Mouse (Mus musculus): ENCODE data around the gene Asic2. TPM values are rescaled to one million over a fixed set of nuclear protein-coding genes. Genes with fewer than 3 reads are reported as not detected.

Gene Asic2
- total RNA-seq, 2 experiments from 2014 or later, result 52.8 to 57.6 TPM

DNA sequence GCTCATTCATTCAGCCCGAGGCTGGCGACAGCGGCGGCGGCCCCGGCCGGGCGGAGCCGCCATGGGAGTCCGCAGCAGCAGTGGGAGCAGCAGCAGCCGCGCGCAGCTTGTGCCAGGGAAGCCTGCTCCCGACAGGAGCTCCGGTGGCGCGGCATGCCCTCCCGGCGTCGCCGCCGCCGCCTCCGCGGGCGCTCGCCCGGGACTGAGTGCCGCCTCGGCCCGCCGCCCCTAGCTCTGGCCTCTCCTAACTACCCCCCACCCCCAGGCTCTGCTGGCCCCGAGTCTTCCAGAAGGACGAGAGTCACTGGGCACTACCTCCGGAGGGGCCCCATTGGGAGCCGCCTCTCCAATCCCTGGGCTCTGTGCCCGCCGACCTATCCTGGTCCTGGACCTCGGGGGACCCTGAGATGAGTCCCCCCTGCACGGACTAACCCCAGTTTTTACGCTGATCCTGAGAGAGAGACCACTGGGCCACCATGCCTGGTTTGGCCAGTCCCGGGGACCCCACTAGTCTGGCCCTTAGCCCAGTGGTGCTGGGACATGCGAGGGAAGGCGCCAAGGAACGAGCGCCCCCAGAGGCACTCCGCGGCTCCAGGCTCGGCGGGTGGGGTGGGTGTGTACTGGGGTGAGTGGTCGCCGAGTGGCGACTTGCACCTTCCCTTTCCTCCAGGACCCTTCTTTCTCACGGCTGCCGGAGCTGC lies 815.6 kb downstream of the Asic2 start:
- DNase-seq, result peak; percentile 78
- intact Hi-C loops (cut with DNase I), result loop anchor here (5.0 to 10.0 kb wide), 3 partner anchors 250 to 442 kb away; no protein-coding TSS in a partner anchor

DNA sequence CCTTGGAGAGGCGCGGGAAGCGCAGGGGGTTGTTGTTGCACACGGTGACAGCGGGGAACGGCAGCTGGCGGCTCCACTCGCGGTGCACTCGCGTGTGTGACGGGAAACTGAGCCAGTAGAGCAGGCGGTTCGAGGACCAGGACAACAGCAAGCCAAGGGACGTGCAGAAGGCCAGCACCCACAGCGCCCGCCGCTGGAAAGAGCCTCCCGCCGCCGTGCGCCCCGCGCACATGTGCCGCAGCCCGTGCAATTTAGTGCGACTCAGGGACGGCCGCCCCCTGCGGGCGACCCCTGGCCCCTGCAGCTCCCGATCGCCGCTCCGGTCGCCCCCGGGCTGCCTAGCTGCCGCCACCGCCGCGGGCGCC lies 816.3 kb downstream of the Asic2 start:
- DNase-seq, result peak; percentile 62
- intact Hi-C loops (cut with DNase I), result loop anchor here (5.0 to 10.0 kb wide), 3 partner anchors 250 to 443 kb away; no protein-coding TSS in a partner anchor

DNA sequence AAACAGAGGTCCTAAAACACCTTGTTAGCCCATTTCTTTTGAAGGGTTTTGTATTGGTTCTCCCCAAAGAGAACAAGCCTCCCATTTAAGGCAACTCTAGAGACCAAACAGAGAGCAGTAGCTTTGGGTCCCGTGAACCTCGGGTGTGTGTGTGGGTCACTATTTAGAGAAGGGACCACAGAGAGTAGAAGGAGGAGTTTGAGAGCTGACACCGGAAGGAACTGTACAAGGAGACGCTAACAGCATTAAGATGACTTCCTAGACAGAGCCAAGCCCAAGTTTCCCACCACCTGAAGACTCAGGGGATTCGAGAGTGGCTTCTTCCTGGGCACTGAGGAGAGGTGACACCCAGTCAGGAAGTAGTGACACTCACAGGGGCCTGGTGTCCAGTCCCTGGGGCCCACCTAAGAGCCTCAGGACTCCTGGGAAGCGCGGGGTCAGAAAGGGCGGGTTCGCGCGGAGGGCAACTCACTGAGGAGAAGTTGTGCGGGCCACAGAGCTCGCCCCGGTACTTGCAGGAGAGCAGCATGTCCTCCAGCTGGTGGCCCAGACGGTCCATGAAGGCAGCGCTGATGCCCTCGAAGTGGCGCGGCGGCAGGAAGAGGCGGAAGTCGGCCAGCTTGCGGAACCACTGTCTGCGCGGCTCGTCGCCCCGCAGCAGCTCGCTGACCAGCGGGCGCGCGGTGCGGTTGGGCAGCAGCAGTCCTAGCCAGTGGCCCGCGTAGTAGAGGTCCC lies 816.8 kb downstream of the Asic2 start:
- no peak for DNase-seq
- intact Hi-C loops (cut with DNase I), result loop anchor here (5.0 to 10.0 kb wide), 3 partner anchors 249 to 443 kb away; no protein-coding TSS in a partner anchor

DNA sequence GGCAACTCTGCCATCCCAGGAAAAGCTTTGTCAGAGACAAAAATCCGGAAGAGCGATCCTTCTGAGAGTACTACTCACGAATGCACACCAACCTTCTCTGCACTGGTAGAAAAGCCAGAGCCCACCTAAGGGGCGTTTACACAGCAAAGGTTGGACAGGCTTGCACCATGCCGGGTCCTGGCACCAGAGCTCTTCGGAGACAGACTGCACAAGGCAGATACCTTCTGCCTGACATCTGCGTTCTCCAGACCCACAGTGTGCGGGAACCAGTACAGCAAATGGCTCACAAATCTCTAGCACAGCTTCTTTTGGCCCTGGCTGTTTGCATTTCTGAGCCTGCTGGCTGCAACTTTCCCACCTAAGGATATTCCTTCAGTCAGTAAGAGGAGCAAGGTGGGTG lies 817.6 kb downstream of the Asic2 start:
- intact Hi-C loops (cut with DNase I), result loop anchor here (5.0 to 10.0 kb wide), 3 partner anchors 248 to 444 kb away; no protein-coding TSS in a partner anchor
- DNase-seq, result peak; percentile 83

DNA sequence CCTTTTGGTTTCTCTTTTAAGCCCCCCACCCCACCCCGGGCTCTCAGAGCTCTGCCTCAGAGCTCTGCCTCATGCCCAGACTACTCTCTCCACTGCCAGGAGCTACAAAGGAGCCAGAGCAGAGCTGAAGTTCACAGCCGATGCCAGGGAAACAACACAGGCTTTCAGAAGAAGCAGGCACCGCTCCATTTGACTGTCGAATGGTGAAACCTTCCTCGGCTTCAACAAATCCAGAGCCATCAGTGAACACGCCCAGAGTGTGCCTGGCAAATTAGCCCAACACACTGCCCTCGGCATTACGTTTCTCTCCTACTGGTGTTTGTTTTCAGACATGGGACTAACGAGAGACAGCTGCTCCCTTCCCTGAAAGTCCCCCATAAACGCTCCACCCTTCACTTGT lies 819.8 kb downstream of the Asic2 start:
- intact Hi-C loops (cut with DNase I), result no loop called here
- peak; percentile 58 for DNase-seq

DNA sequence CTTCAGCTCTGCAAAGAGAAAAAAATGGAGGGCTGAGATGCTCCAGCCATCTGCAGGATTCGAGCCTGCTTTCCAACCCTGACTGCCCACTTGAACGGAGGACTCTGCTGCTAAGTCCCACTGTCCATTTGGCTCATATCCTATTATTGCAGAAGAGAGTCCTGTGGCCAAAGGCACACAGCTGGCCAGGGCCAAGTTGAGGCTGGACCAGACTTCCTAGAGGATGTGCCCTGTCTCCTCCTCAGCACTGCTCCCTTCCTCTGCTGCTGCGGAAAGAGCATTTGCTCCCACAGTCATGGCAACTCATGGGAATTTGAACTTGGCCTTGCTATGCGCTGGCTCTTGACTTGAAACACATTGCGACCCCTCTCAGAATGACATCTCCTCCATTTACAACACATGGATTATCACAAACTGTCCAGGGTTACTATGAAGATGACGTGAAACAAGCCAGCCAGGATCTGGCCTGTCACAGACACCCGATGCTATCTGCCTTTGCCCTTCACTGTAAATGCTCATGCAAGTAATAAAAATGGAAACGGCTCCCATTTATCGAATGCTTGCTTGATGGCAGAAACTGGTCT lies 821.6 kb downstream of the Asic2 start:
- intact Hi-C loops (cut with DNase I), result no loop called here
- DNase-seq, result peak; percentile 11

DNA sequence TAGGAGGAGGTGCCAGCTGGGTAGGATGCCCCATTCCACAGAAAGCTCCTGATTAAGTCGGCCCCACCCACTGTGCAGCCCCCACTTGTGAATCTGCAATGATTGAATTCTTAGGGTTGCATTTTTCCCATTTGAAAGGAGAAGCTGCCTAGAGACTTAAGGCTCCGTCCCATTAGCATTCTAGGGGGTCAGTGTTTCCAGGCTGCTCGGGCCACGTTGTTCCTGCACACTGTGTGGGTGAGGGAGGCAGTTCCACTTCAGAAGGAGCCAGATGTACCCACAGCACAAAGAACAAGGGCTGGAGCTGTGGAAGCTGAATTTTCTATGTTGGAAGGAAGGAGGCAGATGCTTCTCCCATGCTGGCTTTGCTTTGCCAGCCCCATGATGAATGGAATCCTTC lies 833.1 kb downstream of the Asic2 start:
- no peak for DNase-seq
- intact Hi-C loops (cut with DNase I), result no loop called here

DNA sequence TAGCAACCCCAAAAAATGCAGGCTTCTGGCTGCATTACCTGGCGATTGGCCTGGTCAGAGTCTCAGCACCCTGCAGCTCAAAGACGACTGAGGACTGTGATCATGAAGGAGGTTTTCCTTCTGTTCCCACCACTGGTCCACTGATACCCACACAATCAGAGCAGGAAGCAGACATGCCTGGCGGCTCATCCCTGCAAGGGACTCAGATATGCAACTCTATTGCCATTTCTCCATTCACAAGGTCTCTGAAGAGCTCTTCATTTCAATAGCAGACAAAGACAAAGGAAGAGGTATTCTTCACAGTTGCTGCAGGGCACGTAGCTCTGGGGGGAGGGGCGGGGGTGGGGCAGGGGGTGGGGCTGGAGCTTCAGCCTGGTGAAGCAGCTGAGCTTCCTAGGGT lies 834.3 kb downstream of the Asic2 start:
- DNase-seq, result no peak
- intact Hi-C loops (cut with DNase I), result no loop called here

DNA sequence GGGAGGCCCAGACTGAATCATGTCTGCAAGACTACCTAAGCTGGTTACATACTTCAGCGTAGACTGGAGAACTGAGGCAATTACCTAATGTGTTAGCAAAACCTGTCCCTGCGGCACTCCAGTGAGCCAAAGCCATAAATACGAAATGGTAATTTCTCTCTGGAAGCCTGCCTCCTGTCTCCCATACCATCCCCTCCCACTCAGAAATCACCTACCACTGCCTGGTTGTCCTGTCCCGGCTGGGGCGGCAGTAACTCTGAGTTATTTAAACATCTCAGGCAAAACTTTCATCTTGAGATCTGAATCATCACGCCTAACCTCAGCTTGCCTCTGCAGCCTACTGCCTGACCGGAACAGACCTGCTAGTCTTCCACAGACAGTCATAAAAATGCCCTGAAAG lies 835.6 kb downstream of the Asic2 start:
- no peak for DNase-seq
- intact Hi-C loops (cut with DNase I), result no loop called here

DNA sequence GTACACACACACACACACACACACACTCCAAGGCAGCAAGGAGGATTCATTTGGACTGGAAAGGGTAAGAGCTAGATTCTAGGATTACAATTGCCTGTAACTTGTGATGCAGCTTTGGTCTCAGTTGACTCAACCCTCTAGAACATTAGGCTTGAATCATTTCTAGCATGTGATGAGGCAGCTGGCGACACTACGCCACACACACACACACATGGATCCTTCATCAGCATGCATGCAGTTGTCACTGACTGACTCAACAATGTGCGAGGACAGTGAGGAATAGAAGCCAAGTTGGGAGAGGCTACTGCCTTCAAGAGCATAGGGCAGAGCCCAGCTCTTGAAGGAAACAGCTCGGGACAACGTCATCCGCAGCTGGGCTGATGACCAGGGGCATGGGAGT lies 843.9 kb downstream of the Asic2 start:
- intact Hi-C loops (cut with DNase I), result no loop called here
- no peak for DNase-seq

DNA sequence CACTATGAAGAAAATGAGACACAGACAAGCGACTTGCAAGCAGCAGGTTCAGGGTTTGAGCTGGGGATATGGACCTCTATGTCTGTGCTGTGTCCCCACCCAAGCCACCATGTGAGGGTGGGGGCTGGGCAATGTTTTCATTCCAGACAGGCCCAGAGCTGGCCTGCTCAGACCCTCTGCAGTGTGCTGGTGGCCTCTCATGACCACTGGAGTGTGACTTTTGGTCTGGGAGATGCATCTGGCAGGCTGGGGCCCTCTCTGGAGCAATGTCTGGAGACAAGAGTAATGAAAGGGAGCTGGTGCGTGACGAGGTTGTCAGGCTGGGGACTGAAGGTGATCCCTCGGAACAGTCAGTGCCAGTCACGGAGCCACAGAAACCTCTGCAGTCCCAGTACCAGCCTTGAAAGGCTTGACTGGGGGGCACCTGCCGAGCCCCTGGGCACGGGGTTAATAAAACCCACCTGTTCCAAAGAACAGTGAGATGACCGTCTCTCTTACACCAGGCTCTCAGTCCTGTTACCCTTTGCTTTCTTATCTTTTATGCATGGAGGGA lies 848.2 kb downstream of the Asic2 start:
- no peak for DNase-seq
- intact Hi-C loops (cut with DNase I), result no loop called here

DNA sequence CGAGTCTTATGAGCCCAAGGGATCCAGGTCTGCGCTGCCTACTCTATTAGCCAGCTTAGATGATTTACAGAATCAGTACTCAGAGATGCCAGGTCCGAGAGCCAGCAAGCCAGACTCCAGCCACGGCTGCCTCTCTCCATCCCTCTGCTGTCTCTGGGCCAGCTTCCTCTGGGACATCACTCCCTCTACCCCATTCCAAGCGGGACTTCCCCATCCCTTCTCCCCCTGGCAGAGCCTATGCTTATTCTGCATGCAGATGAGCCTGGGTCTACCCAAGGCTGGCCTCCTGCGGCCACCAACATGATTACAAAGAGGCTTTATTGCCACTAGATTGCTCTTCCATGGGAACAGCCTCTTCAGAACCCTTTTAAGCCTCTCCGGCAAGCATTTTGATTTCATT lies 850.2 kb downstream of the Asic2 start:
- peak; percentile 53 for DNase-seq
- intact Hi-C loops (cut with DNase I), result no loop called here

DNA sequence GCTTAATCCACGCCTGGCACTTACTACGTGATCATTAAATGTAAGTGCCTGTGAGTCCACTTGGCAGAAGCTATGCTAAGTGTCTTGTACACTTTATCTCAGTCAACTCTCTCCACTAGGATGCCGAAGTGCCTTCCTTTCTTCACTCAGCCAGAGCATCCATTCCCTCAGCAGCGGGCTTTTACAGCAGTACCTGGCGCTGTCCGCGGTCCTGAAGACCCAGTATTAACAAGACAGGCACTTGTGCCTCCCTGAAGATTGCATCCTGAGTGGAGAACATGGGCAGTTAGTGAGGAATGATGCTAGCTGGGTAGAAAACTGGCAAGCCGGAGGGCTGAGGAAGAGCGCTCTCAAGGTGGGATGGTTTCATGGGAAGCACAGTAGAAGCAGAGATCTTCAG lies 852.6 kb downstream of the Asic2 start:
- intact Hi-C loops (cut with DNase I), result no loop called here
- DNase-seq, result peak; percentile 43

DNA sequence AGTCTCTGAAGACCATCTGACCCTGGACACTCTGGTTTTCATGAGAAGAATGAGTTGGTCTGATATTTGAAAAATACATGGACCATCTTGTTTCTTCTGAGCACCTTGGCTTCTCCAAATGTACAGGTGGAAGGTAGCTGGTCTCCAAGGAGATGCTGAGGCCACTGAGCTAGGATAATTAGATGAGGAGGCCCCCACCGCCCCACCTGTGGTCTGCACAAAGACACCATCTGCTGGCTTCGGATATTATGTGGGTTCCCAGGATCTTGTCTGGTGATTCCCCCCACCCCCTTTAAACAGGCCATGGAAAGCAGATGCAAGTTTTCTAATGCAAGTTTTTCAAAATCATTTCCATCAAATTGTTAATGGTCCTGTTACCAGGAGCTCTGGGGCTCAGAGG lies 856.6 kb downstream of the Asic2 start:
- peak; percentile 17 for DNase-seq
- intact Hi-C loops (cut with DNase I), result no loop called here

DNA sequence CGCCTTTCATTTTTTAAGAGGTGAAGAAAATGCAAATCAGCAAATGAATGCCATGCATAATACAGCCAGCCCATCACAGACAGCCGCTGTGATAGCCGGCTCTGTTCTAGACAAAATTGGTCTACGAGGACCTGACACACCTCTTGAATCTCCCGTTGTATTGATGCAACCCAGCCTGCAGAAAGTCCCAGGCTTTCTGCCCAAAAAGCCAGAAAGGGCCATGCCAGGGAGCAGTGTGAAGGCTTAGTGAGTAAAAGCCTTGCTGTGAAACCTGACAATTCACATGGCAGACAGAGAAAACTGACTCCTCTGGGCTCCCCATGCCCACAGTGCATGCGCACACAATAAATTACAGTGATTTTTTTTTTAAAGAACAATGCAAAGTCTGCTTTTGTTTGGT lies 858.2 kb downstream of the Asic2 start:
- intact Hi-C loops (cut with DNase I), result no loop called here
- no peak for DNase-seq

DNA sequence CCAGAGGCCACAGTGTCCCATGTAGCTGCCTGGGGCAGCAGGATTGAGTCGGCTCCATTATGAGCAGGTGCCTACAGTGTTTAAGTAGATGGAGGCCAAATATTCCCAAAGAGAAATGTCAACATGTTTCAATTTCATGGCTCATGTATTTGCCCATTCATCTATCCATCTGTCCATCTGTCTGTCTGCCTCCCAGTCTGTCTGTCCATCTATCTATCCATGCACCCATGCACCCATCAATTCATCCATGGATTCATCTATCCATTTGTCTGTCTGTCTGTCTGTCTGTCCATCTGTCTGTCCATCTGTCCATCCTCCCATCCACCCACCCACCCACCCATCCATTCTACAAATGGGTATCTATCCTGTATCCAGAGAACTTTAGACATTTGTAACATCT lies 861.3 kb downstream of the Asic2 start:
- intact Hi-C loops (cut with DNase I), result no loop called here
- DNase-seq, result no peak

DNA sequence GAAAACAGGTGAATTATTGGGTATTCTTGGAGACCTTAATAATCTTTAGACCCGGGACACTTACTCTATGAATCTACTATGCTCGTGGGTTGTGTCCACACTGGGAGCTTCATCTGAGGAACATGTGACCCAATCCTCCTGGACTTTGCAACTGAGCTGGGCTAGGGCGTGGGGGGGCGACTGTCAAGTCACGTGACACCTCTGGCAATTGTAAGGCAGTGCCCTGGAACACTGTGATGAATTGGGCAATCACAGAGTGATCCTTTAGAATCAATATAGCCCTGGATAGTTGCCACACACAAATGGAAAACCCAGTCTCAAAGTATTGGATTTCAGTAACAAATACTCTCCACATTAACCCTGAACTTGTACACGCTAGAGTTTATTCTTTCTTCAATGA lies 867.4 kb downstream of the Asic2 start:
- no peak for DNase-seq
- intact Hi-C loops (cut with DNase I), result no loop called here

DNA sequence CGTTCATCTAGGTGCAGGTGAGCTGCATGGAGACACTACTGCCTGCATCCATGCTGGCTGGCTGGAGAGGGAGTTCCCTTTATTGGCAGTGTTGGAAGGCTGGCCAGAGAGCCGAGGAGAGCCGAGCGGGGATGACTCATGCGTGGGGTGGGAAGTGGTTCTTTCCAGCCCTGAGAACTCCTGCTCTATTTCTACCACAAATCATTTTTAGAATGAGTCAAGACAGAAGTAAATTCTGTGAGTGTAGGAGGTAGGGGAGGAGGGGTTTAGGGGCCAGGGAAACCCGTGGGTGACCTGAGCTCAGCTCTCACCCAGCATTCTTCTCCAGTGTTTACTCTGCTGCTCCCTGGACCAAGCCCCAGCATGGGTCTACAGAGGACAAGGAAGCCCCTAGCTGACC lies 872.2 kb downstream of the Asic2 start:
- no peak for DNase-seq
- intact Hi-C loops (cut with DNase I), result no loop called here

DNA sequence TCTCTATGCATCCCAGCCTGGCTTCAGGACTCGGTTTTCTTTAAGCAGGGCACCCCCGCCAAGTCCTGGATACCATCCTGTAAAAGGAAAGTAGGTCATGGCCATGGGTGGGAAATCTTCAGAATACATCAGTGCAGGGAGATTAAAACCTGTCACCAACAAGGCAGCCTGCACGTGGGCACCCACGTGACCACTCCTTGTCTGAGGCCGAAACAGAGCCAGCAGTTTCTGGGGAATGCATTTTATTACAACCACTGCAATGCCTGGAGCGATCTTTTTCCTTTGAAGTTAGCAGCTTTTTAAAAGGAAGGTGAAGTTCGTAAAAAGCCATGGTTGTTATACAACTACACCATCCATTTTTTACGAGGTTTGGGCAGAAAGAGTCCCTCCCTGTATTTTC lies 873.7 kb downstream of the Asic2 start:
- no peak for DNase-seq
- intact Hi-C loops (cut with DNase I), result no loop called here

DNA sequence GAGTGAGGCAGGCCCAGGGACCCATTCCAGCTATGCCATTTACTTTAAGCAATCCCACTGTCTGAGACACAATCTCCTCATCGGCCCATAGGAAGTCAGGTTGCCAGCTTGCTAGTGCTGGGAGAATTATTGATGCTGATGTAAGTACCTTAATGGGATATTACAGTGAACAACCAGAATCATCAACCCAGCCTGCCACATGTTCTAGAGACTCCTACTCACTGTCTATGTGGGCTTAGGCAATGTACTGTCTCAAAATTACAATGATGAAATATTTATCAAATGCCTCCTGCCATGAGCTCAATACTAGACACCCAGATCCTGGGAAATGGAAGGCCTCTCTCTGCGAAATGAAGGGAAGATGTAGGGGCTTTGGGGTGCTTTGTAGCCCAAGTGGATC lies 876.1 kb downstream of the Asic2 start:
- intact Hi-C loops (cut with DNase I), result no loop called here
- DNase-seq, result no peak

DNA sequence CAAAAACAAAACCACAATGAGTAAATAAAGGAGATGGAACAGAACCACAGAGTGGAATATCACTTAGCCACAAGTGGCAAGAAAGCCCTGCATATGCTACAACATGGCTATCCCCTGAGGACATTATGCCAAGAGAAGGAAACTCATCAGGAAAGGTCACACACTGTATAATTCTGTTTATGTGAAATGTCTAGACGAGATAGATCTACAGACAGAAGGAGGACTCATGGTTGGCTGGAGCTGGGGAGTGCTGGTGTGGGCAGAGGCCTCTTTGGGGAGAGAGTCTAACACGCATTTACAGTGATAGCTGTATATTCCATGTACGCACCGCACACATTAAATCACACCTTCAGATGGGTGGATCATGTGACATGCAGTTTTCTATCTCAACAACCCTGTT lies 884.4 kb downstream of the Asic2 start:
- intact Hi-C loops (cut with DNase I), result no loop called here
- DNase-seq, result no peak
